Mouse (Mus musculus) spleen, adult 2 months (tissue): ENCODE measurements around the gene Slfn9. TPM values are rescaled to one million over a fixed set of nuclear protein-coding genes. Genes with fewer than 3 reads are reported as not detected.

Source experiments
- DNase-seq, 2 experiments: peaks; one replicate each; pipeline versions ENCODE4 v3.0.0 to v3.0.0-alpha.2; 2012 to 2021; ENCODE audit warnings: low spot score in 2 of 2, low read depth in 1 of 2
- H3K27ac ChIP-seq: fragments of 200-500 bp; 2 replicates; pipeline ENCODE4 v1.5.1; 2012; ENCODE audit warnings: low read length, inconsistent platforms; ENCODE audit not compliant: insufficient read depth
- H3K27me3 ChIP-seq: fragments of 200-500 bp; 2 replicates; pipeline ENCODE4 v1.6.1; 2012; ENCODE audit warnings: mild to moderate bottlenecking, moderate library complexity, low read length, inconsistent platforms; ENCODE audit not compliant: control insufficient read depth, insufficient read depth
- H3K36me3 ChIP-seq: fragments of 200-500 bp; 2 replicates; pipeline ENCODE4 v1.6.1; 2012; ENCODE audit warnings: mild to moderate bottlenecking, low read length, inconsistent platforms; ENCODE audit not compliant: control insufficient read depth, insufficient read depth
- H3K4me1 ChIP-seq: fragments of 200-500 bp; 2 replicates; pipeline ENCODE4 v1.6.1; 2011; ENCODE audit warnings: inconsistent platforms; ENCODE audit not compliant: control insufficient read depth, insufficient read depth, insufficient read length
- H3K4me3 ChIP-seq: fragments of 200-500 bp; 2 replicates; pipeline ENCODE4 v1.5.1; 2011; ENCODE audit warnings: mild to moderate bottlenecking, inconsistent platforms; ENCODE audit not compliant: insufficient read depth, insufficient read length; ENCODE audit errors: extremely low read depth
- CTCF ChIP-seq: fragments of 200-500 bp; IDR thresholded peaks from 2 replicates; pipeline ENCODE4 v1.5.1; 2011; ENCODE audit warnings: mild to moderate bottlenecking, inconsistent platforms; ENCODE audit not compliant: insufficient read depth, insufficient read length, insufficient replicate concordance; ENCODE audit errors: extremely low read depth
- POLR2A ChIP-seq: fragments of 200-500 bp; IDR thresholded peaks from 2 replicates; pipeline ENCODE4 v1.6.1; 2011; ENCODE audit warnings: low read depth, low read length, inconsistent platforms
- WGBS: fragments of 180-500 bp; shearing (Covaris S2); methylation state at CpG from one replicate; pipeline ENCODE4 v1.1.7; 2018; 5-methylcytosine and 5-hydroxymethylcytosine counted together
- polyA plus RNA-seq: library from polyadenylated mRNA; depleted of rRNA; stranded (reverse); fragments of >200 nt; gene quantifications from 2 replicates; pipeline ENCODE4 v1.2.3, GENCODE M21; 2012; rRNA removed

Slfn9 gene
- polyA plus RNA-seq, 1 experiment = 1.6 TPM

DNA sequence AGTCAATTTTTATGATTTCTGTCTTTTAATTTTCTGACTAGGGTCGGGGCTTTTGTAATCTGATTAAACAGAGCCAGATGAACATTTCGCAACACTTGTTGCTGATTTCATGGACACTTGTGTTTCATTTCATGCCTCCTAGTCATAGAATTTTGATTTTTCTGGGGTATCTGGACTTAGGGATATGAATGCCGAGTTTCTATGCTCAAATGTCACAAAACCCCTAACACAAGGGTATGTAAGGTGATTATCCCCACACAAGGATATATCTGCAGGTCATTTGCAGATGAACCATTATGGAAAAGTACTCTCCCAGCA is 62.0 kb downstream of the Slfn9 start:
- WGBS = 41% methylated on average over 3 of the region's 3 CpGs
- no peak overlapping the region for H3K27ac ChIP-seq
- TF ChIP-seq POLR2A (no peak), CTCF (no peak)
- no peak for DNase-seq
- peaks cover 7% of the 10 kb centered on the region for H3K4me1 ChIP-seq
- no peak overlapping the region for H3K4me3 ChIP-seq
- H3K27me3 ChIP-seq = peaks cover 22% of the 10 kb centered on the region
- H3K36me3 ChIP-seq = no peaks in the 10 kb centered on the region

DNA sequence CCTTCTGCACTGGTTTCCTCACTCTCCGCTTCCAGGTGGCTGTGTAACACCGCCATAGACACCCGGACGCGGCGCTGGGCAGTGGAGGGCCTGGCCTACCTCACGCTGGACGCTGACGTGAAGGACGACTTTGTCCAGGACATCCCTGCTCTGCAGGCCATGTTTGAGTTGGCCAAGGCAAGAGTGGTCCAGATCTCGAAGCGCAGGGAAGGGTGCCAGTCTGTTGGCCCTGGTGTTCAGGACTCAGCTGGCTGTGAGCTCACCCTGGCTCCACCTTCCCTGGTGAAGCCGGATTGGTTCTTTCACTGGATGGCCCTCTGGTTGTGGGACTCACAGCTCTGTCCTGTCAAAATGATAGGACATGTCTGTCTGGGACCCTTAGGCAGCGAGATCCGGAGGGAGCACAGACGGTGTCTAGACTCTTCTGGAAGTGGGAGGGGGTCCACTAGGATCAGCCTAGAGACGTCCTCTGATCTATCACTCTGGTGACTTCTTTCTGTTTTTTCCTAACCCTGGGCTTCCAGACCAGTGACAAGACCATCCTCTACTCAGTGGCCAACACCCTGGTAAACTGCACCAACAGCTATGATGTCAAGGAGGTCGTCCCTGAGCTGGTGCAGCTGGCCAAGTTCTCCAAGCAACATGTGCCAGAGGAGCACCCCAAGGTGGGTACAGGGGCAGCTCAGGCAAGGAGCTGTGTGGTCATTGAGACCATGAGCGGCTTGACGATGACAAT is 62.6 kb downstream of the Slfn9 start:
- 75% methylated on average over 20 of the region's 20 CpGs for WGBS
- TF ChIP-seq CTCF = no peak
- TF ChIP-seq POLR2A = no peak
- peaks cover 18% of the 10 kb centered on the region for H3K27me3 ChIP-seq

More for the DNA sequence above, 62.6 kb downstream of the Slfn9 start:
- Histone ChIP-seq H3K4me1 (peaks cover 7% of the 10 kb centered on the region), H3K36me3 (no peaks in the 10 kb centered on the region), H3K4me3 (no peak overlapping the region), H3K27ac (no peak overlapping the region)
- no peak for DNase-seq

Other genes starting within 250 kb of the Slfn9 start
- 0.07 and 0.09 TPM in 2 replicates for gene Cct6b, start 227.5 kb downstream of the Slfn9 start, polyA plus RNA-seq
- gene Zfp830, start 227.5 kb downstream of the Slfn9 start, polyA plus RNA-seq = 5.1 and 5.7 TPM in 2 replicates
- 5.9 and 6.4 TPM in 2 replicates for gene Lig3, start 210.7 kb downstream of the Slfn9 start, polyA plus RNA-seq
- gene Rffl, start 120.6 kb downstream of the Slfn9 start, polyA plus RNA-seq = 12.0 and 13.3 TPM in 2 replicates
- gene Rad51d, start 101.2 kb downstream of the Slfn9 start, polyA plus RNA-seq = 10.9 and 11.8 TPM in 2 replicates
- gene Fndc8, start 99.7 kb downstream of the Slfn9 start, polyA plus RNA-seq = 0.06 and 0.07 TPM in 2 replicates
- gene Nle1, start 83.4 kb downstream of the Slfn9 start, polyA plus RNA-seq = 53.5 and 61.3 TPM in 2 replicates
- 0.31 and 0.82 TPM in 2 replicates for gene Unc45b, start 81.3 kb downstream of the Slfn9 start, polyA plus RNA-seq
- gene Slfn5, start 40.5 kb downstream of the Slfn9 start, polyA plus RNA-seq = 3.1 and 3.4 TPM in 2 replicates
- gene Slfn8, start 29.0 kb upstream of the Slfn9 start, polyA plus RNA-seq = 3.4 and 3.5 TPM in 2 replicates
- 28.7 and 31.8 TPM in 2 replicates for gene Slfn2, start 73.3 kb upstream of the Slfn9 start, polyA plus RNA-seq
- gene Slfn1, start 125.0 kb upstream of the Slfn9 start, polyA plus RNA-seq = 11.2 and 12.1 TPM in 2 replicates
- 0.86 and 1.0 TPM in 2 replicates for gene Slfn4, start 183.4 kb upstream of the Slfn9 start, polyA plus RNA-seq
- gene Slfn3, start 199.5 kb upstream of the Slfn9 start, polyA plus RNA-seq = 0.37 and 0.43 TPM in 2 replicates